Mouse (Mus musculus) limb, embryonic 11.5 days (tissue): ENCODE data around the gene Eme2. TPM values are rescaled to one million over a fixed set of nuclear protein-coding genes. Genes with fewer than 3 reads are reported as not detected.

Source experiments
- ATAC-seq: fragments of 200-750 bp; cut with Nextera tagmentation; 2 replicates; pipeline ENCODE4 v1.8.0; 2017; ENCODE audit warnings: low read depth; ENCODE audit not compliant: insufficient number of reproducible peaks, low FRiP score, low TSS enrichment
- DNase-seq: peaks from one replicate; pipeline ENCODE4 v3.0.0-alpha.2; 2015; ENCODE audit warnings: low spot score
- H3K27ac ChIP-seq: fragments of 300-500 bp; sonication (generic); replicated peaks from 2 replicates; pipeline ENCODE4 v1.5.1; 2014; ENCODE audit warnings: low read depth, mild to moderate bottlenecking, low read length
- H3K27me3 ChIP-seq: fragments of 300-500 bp; sonication (generic); 2 replicates; pipeline ENCODE4 v1.6.1; 2014; ENCODE audit warnings: mild to moderate bottlenecking, low read length, mixed read lengths; ENCODE audit not compliant: control insufficient read depth, insufficient read depth
- H3K36me3 ChIP-seq: fragments of 300-500 bp; sonication (generic); 2 replicates; pipeline ENCODE4 v1.6.1; 2014; ENCODE audit warnings: mild to moderate bottlenecking, low read length, moderate library complexity, mixed read lengths; ENCODE audit not compliant: control insufficient read depth, insufficient read depth
- H3K4me1 ChIP-seq: fragments of 300-500 bp; sonication (generic); 2 replicates; pipeline ENCODE4 v1.6.1; 2014; ENCODE audit warnings: low read length, mixed read lengths; ENCODE audit not compliant: control insufficient read depth, insufficient read depth
- H3K4me2 ChIP-seq: fragments of 300-500 bp; sonication (generic); 2 replicates; pipeline ENCODE4 v1.6.1; 2014; ENCODE audit warnings: low read depth, mild to moderate bottlenecking, moderate library complexity; ENCODE audit not compliant: severe bottlenecking
- H3K4me3 ChIP-seq: fragments of 300-500 bp; sonication (generic); 2 replicates; pipeline ENCODE4 v1.5.1; 2014; ENCODE audit warnings: low read depth, low read length
- H3K9ac ChIP-seq: fragments of 300-500 bp; sonication (generic); 2 replicates; pipeline ENCODE4 v1.6.1; 2014; ENCODE audit warnings: mild to moderate bottlenecking, low read length
- H3K9me3 ChIP-seq: fragments of 300-500 bp; sonication (generic); 2 replicates; pipeline ENCODE4 v1.6.1; 2016; ENCODE audit warnings: low read length; ENCODE audit not compliant: control insufficient read depth
- WGBS: fragments of 180-500 bp; shearing (Covaris S2); extraction: QIAGEN DNeasy Blood & Tissue Kit; methylation state at CpG from one replicate; pipeline ENCODE4 v1.1.7; 2014; 5-methylcytosine and 5-hydroxymethylcytosine counted together
- polyA plus RNA-seq: library from polyadenylated mRNA; unstranded; fragments of >200 nt; fragmentation: Nextera tagmentation; extraction: Ambion mirVana; gene quantifications from 2 replicates; pipeline ENCODE4 v1.2.1, GENCODE M21; 2014

Gene Eme2
- polyA plus RNA-seq, 1 experiment from 2014 or later, result 20.8 TPM

DNA sequence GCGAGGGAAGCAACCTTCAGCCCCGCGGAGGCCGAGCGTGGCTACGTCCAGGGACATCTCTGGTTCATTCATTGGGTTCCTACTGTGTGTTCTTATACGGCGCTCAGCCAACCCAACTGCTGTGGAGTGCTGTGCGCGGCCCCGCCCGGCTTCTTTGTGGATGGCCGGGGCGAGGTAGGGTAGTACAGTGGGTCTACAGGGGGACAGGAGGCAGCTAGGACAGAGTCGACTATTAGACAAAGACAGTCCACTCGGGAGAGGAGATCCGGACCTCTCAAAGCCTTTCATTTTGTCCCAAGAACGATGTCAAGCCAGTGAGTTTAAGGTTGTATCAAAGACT lies 8.0 kb downstream of the Eme2 start:
- H3K4me3 ChIP-seq, result peak overlapping the region; percentile 69
- H3K27me3 ChIP-seq, result no peaks in the 10 kb centered on the region
- H3K9me3 ChIP-seq, result no peaks in the 10 kb centered on the region
- H3K27ac ChIP-seq, result no peak overlapping the region
- peak overlapping the region; percentile 93 for H3K4me2 ChIP-seq
- H3K9ac ChIP-seq, result peak overlapping the region; percentile 75
- ATAC-seq (peak; percentile 1; the same call in 1 of the 2 replicates), DNase-seq (no peak)
- peaks cover 15% of the 10 kb centered on the region; the same call in 1 of the 2 replicates for H3K4me1 ChIP-seq
- whole genome bisulfite sequencing, result 2% methylated on average over 18 of the region's 18 CpGs
- peaks cover 18% of the 10 kb centered on the region for H3K36me3 ChIP-seq

DNA sequence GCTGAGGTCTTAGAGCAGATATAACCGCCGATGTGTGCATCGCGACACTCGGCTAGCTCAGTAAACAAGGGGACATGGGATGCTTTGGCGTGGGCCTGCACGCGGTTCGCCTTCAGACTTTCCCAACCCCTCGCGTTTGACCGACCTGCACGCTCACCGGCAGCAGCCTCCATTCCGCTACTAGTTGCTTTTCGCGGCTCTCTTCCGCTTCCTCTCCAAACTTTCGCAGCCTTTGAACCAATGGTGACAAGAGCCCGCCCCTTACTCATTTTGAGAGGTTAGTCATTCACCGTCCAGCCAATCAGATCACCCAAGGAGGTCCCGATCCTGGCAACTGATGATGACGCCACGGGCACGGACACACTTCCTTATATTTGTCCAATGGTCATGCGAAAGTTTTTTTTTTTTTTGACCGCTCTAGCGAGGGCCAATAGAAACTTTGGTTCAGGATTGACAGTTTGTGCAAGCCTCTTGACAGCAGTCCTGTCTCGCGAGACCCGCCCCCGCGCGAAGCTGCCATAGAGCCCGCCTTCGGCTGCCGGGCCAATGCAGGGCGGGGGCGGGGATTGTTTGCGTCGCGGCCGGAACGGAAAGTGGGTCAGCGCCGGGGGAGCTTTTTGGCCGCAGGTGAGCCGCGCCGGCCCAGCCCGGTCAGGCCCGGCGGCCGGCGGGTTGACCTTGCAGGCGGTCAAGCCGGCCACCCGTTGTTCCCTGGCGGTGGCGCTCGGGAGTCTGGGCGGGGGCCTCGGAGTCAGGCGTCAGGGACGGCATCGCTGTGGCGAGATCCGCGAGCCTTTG lies 8.6 kb downstream of the Eme2 start, which contains the start of the genes Nubp2 and Spsb3:
TSS of gene Nubp2 (minus strand) at position 216 of the 798 bp plus-strand sequence.
TSS of gene Spsb3 (plus strand) at position 510 of the 798 bp plus-strand sequence.
- under 1% methylated on average over 69 of the region's 69 CpGs for WGBS
- ATAC-seq (peak; percentile 96), DNase-seq (peak; percentile 96)
- Histone ChIP-seq H3K27me3 (no peaks in the 10 kb centered on the region), H3K9me3 (no peaks in the 10 kb centered on the region), H3K36me3 (peaks cover 17% of the 10 kb centered on the region), H3K4me2 (peak within 1 kb of the TSS; percentile 93), H3K9ac (peak within 1 kb of the TSS; percentile 75), H3K4me3 (peak within 1 kb of the TSS; percentile 84), H3K27ac (no peak within 1 kb of the TSS), H3K4me1 (peaks cover 15% of the 10 kb centered on the region; the same call in 1 of the 2 replicates)

DNA sequence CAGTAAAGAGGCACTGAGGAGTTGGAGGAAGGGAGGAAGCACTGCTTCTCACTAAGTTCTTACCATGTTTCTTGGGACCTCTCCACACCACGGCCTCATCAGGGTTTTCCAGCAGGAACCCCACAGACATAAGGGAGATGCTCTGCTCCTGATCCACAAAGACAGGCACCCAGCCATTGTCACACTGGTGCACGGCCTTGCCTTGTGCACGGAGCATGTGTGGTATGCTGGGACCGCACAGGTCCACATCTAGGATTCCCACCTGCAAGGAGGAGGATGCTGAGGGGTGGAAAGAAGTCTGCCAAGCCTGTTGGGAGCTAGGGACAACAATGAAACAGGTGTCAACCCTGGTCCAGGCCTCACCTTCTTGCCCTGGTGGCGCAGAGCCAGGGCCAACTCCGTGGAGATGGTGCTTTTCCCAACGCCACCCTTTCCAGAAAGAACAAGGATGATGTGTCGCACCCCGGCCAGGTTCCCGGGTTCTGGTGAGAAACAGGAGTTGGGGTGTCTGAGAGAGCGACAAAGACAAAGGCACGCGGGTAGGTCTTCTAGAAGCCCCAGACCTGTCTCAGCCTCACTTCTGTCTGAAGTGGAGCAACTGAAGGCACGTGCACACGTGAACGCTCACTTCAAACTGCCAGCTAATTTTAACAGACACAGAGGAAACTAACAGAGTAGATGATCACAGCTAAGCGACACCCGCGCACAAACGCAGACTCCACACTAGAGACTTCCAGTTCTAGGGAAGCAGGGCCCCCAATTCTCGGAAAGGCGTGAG lies 9.3 kb downstream of the Eme2 start:
- DNase-seq (no peak), ATAC-seq (no peak; the same call in 1 of the 2 replicates)
- Histone ChIP-seq H3K4me3 (peak overlapping the region; percentile 84), H3K36me3 (peaks cover 10% of the 10 kb centered on the region), H3K9ac (peak overlapping the region; percentile 59), H3K27ac (no peak overlapping the region), H3K4me2 (peak overlapping the region; percentile 88), H3K27me3 (no peaks in the 10 kb centered on the region), H3K9me3 (no peaks in the 10 kb centered on the region), H3K4me1 (peaks cover 15% of the 10 kb centered on the region; the same call in 1 of the 2 replicates)
- 22% methylated on average over 22 of the region's 22 CpGs for WGBS

DNA sequence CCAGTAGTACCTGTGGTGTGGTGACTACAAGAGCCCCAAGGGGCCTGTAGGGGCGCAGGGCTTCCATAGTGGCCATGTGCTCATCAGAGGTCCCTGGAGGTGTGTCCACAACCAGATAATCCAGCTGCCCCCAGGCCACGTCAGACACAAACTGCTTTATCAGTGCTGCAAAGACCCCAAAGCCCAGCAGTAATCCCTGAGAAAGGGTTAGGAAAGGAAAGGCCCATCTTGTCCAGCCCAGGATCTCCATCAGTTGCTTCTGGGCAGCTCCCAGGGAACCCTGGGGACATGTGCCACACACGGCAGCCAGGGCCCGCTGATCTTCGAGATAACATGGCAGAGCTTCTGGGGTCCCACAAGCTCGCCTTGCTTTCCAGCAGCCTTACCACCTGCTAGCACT lies 10.5 kb downstream of the Eme2 start:
- H3K9me3 ChIP-seq, result no peaks in the 10 kb centered on the region
- WGBS, result 86% methylated on average over 6 of the region's 6 CpGs
- H3K4me3 ChIP-seq, result no peak overlapping the region
- no peak overlapping the region; the same call in 1 of the 2 replicates for H3K4me2 ChIP-seq
- H3K36me3 ChIP-seq, result peaks cover 5% of the 10 kb centered on the region; the same call in 1 of the 2 replicates
- DNase-seq (no peak), ATAC-seq (no peak)
- no peak overlapping the region for H3K9ac ChIP-seq
- H3K27me3 ChIP-seq, result no peaks in the 10 kb centered on the region
- no peak overlapping the region for H3K27ac ChIP-seq
- peaks cover 15% of the 10 kb centered on the region; the same call in 1 of the 2 replicates for H3K4me1 ChIP-seq

DNA sequence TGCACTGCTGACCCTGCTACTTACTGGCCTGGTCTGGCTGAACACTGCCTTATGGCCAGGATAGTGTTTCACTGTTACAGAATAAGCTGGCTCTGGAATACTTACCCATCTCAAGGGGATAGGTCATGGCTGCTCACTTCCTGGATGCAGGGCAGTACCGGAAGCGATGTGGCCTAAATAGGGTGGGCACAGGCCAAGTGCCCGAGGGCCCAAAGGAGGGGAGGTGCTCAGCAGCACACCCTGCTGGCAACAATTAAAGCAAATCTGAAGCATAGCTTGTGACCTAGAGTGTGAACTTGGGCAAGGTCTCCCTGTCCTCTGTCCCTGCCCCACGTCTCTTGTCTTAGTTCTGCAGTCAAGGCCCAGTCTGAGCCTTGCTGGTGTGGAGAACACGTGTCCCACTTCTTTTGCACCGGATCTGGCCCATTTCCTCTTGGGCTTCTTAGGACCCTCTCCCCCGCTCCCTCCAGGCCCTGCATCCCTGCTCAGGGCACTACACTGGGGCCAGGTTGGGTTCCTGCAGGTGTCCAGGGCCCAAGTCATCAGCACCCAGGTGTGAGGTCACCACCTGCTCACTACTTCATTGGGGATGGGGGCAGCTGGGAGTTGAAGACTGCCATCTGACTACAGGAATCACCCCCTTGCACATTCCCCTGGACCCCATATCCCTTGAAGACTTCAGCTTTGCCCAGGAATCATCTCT lies 13.0 kb downstream of the Eme2 start:
- Histone ChIP-seq H3K9ac (no peak overlapping the region), H3K4me2 (no peak overlapping the region), H3K4me3 (no peak overlapping the region), H3K27me3 (no peaks in the 10 kb centered on the region), H3K4me1 (peaks cover 12% of the 10 kb centered on the region), H3K27ac (no peak overlapping the region), H3K36me3 (peaks cover 5% of the 10 kb centered on the region; the same call in 1 of the 2 replicates), H3K9me3 (no peaks in the 10 kb centered on the region)
- 51% methylated on average over 7 of the region's 7 CpGs for WGBS
- DNase-seq, result peak; percentile 58
- ATAC-seq, result no peak

DNA sequence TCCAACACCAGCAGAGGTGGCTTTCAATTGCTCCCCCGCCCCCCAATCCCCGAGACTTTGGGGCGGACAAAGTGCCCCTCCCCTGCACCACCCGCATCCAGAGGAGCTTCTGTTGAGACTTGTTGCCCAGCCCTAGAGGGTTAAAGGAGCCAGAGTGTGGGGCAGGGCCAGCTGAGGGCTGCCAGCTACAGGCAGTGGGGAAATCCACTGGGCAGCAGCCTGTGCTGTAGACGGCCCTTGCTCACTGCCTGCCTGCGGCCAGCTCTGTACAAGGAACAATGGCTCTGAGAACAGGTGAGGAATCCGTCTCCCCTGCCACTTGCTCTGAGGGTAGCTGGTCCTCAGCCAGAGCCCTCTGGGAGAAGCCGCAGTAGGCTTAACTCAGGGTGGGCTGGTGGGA lies 16.4 kb downstream of the Eme2 start:
- H3K9ac ChIP-seq, result no peak overlapping the region
- no peaks in the 10 kb centered on the region for H3K9me3 ChIP-seq
- no peaks in the 10 kb centered on the region for H3K27me3 ChIP-seq
- DNase-seq, result no peak
- H3K4me1 ChIP-seq, result peaks cover 5% of the 10 kb centered on the region
- H3K4me2 ChIP-seq, result no peak overlapping the region
- no peak; the same call in 1 of the 2 replicates for ATAC-seq
- H3K4me3 ChIP-seq, result no peak overlapping the region
- no peak overlapping the region for H3K27ac ChIP-seq
- 78% methylated on average over 8 of the region's 8 CpGs for WGBS
- peaks cover 5% of the 10 kb centered on the region; the same call in 1 of the 2 replicates for H3K36me3 ChIP-seq

DNA sequence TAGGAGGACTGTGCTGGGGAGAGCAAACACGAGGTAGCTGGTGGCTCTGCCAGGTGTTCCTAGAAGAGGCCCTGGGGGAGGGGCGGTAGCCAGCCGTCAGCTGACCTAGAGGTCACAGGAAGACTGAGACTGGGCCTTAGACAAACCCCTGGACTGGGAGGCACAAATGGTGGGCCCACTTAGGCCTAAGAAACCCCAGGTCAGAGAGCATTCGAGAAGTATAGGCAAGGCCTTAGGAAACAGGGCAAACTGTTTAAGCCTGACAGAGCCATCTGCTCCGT lies 16.8 kb downstream of the Eme2 start:
- H3K4me1 ChIP-seq, result peaks cover 5% of the 10 kb centered on the region
- no peaks in the 10 kb centered on the region for H3K9me3 ChIP-seq
- H3K9ac ChIP-seq, result peak overlapping the region; percentile 40; the same call in 1 of the 2 replicates
- H3K27ac ChIP-seq, result no peak overlapping the region
- H3K36me3 ChIP-seq, result peaks cover 3% of the 10 kb centered on the region; the same call in 1 of the 2 replicates
- no peak overlapping the region for H3K4me3 ChIP-seq
- DNase-seq (peak; percentile 35), ATAC-seq (no peak; the same call in 1 of the 2 replicates)
- no peak overlapping the region for H3K4me2 ChIP-seq
- no peaks in the 10 kb centered on the region for H3K27me3 ChIP-seq
- WGBS, result 27% methylated on average over 5 of the region's 5 CpGs
